Mouse (Mus musculus) spleen, postnatal 4 days (tissue): ENCODE measurements around the gene Cars2.
"Not testable (repeated sequence)": the region's sequence is repeated elsewhere in the genome, so short reads cannot be mapped to it uniquely, and the experiment has no call there.

Experiments used
- DNase-seq, 2 experiments: peaks; one replicate each; pipeline ENCODE4 v3.0.0; 2022; ENCODE audit warnings: low spot score in 2 of 2

Gene Cars2

DNA sequence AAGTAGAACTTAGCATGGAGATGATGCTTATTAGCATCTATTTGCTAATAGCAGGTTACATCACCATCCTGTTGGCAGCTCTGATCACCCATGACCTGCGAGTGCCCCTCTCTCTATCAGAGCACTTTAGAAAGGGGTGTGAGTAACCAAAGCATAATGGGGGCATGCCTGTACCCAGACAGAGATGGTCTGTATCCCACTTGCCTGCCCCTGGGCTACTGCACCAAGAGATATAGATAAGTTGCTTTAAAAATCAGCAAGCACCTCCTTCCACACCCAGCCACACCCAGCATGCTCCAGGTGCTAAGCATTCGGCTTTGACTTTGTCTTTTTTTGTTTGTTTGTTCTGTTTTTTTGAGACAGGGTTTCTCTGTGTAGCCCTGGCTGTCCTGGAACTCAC is 74.7 kb downstream of the Cars2 start:
- no peak for DNase-seq

DNA sequence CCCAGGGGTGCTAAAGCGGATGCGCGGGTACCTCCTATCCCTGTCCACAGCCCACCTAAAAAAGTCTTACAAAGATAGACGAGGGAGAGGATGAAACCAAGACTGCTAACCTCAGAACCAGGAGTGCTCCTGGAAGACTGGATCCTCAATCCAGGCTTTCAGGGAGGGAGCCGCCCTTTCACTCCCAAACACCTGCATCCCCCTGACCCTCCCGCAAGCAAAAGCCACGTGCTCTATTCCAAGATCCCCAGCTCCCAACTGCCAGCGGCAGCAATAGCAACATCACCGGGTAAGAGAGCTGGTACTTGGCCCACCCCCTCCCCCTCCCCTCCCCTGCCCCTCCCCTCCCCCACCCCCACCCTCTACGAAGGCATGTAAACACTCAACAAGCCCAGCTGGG is 75.2 kb downstream of the Cars2 start:
- DNase-seq, result no peak

DNA sequence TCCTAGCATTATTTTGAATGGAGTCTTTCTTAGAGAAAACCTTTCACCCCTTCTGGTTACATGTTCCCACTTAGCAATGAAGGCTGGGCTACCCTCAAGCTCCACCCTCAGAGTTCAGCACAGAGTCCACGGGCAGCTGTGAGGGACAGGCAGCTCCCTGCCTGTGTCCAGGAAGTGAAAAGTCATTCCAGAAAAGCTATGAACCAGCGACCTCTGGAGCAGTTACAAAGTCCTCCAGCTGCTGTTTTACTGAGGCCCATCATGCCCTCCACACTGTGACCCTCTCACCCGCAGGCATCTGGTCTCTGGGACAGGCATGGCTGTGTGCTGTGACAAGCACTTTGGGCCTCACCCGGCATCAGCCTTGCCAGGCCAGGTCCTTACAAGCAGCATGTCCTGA is 77.5 kb downstream of the Cars2 start:
- DNase-seq, result no peak

GRCm38 (mm10) chr8:11471309-11471708 is 79.3 kb downstream of the Cars2 start:
- DNase-seq, result no peak

- DNase-seq, result no peak
Measured at GRCm38 (mm10) chr8:11470694-11471093, 79.9 kb downstream of the Cars2 start.

- DNase-seq, result no peak
Measured at GRCm38 (mm10) chr8:11469095-11469494, 81.5 kb downstream of the Cars2 start.

GRCm38 (mm10) chr8:11466528-11466927 is 84.1 kb downstream of the Cars2 start:
- DNase-seq, result not testable (repeated sequence)

DNA sequence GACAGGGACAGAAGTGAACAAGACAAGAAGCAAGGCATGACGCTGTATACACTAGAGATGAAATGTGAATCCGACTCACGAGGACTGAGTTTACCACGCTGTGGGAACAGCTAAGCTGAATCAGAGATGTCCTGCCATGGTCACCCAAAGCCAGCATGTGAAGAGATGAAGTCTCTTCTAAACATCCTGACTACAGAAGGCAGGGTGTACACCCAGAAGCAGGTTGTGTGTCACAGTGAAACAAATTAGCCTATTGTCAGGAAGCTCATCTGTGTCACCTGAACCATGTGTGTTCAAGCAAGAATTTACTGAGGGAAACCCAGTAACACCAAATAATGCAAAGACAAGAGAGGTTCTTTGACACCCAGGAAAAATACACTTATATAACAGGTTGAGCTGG is 85.0 kb downstream of the Cars2 start:
- no peak for DNase-seq

- no peak for DNase-seq
Measured at GRCm38 (mm10) chr8:11464707-11464964, 85.9 kb downstream of the Cars2 start.
